Mouse (Mus musculus): ENCODE data around the gene Chd2.

- TF ChIP-seq CTCF (IDR thresholded peaks at IDR 0.05; ENCODE audit: extremely low read depth, insufficient read depth, insufficient read length, insufficient replicate concordance) (peak; percentile 73; the same call in 1 of the 2 replicates), POLR2A (IDR thresholded peaks at IDR 0.05; ENCODE audit: low read depth, low read length) (no peak)
Observed at GRCm38 (mm10) chr7:73422223-73423113, 119.2 kb downstream of the Chd2 start.
